Mouse (Mus musculus): ENCODE results near the gene Flrt2.
"Not testable (repeated sequence)": the region's sequence is repeated elsewhere in the genome, so short reads cannot be mapped to it uniquely, and the experiment has no call there.

Flrt2 gene

GRCm38 (mm10) chr12:95691961-95692767 lies at the start of gene Flrt2:
TSS of gene Flrt2 (plus strand) at chr12:95692226.
- DNase-seq (ENCODE audit: low spot score): peak; percentile 7

GRCm38 (mm10) chr12:95642226-95642625 lies 49.8 kb upstream of the Flrt2 start:
- DNase-seq (ENCODE audit: low spot score): no peak

- not testable (repeated sequence) for DNase-seq (ENCODE audit: low spot score)
These were observed 44.8 kb upstream of the Flrt2 start for GRCm38 (mm10) chr12:95647179-95647578.

DNA sequence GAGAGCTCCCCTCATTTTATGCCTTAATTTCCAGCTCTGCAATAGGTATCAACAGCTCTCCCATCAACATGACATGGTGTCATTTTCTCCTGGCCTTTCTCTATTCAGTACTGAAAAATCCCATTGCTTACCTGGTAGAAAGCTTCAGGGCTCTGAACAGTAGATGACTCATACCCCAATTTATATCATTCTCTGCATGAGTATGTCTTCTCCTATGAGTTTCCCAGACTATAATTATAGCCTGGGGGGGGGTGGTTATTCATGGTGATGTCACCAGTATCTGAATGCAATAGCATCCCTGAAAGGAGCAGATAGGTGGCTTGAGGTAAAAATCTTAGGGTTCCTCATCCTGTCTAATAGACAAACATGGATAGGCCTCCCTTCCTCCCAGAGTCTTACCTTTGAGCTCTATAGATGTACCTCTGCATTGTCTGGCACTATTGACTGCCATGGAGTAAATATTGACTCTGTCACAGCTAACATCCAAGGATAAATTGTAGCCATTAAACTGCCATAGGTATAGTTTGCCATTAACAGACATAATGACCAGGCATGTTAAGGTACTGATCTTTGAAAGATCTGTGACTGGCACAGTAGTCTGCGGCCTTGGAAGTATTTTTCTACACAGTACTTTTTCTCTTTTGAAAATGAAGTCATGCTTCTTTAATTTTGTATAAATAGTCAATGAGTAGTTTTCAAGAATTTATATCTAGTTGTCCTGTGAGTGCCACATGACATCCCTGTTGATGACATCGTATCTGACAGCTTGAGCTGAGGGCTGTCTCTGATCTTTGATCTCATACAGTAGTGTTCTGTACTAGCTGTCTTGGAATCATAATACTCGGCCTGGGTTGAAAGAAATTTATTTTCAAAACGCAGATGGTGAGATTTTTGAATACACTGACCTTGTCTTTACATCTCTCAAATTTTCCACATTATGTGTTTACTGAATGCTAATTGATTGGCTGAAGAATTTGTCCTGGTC lies 39.6 kb upstream of the Flrt2 start:
- no peak for DNase-seq (ENCODE audit: low spot score)

GRCm38 (mm10) chr12:95656594-95656993 lies 35.4 kb upstream of the Flrt2 start:
- no peak for DNase-seq (ENCODE audit: low spot score)

- no peak for DNase-seq (ENCODE audit: low spot score)
These were observed 24.7 kb upstream of the Flrt2 start for GRCm38 (mm10) chr12:95667296-95667695.

- DNase-seq (ENCODE audit: low spot score): no peak
These were observed 16.3 kb upstream of the Flrt2 start for GRCm38 (mm10) chr12:95675711-95676110.

DNA sequence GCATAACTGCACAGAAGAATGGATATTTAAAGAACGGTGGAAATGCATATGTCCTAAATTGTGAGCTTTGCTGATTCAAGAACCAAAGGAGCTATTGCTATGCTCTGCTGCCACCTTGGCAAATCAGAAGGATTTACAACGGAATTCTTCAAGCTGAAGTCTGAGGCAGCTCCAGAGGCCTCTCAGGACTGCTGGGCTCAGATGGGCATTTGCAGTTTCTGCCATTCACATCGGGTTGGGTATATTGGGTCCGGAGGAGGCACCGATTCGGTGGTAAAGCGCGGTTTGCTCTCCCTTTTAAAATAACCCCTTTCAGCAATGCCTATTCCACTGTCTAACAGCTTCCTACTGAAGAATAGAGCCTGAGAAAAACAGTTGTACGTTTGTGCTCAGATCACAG lies 1.2 kb upstream of the Flrt2 start:
- no peak for DNase-seq (ENCODE audit: low spot score)

DNA sequence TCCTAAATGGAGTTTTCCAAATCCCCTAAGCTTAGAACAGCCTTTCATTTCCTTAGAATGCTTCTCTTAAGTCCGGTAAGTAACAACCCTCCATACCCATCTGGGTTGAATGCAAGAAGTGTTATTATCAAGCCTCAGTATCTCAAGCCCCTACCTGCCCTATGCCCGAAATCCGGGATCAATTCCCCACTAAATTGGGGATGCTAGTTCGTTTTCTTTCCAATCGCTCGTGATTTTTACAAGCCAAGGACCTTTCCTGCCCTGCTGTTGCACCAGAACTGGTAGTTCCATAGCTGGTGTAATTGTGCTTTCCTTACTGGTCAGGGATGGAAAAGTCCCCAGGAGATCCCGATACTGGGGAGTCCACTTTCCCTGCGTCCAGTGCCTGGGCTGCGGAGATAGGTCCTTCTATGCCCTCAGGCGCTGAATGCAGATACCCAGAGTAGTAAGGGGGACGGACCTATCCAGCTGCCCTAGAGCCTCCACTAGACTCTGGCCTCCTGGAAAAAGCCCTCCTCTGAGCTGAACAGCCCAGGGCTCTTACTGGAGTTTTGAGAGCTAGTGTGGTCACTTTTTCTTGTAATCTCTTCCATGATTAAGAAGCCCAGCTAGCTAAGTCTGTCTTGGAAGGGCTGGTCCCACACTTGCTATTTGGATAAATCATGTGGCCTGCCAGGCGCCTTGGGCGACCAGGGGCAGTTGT lies 1.1 kb downstream of the Flrt2 start:
- DNase-seq (ENCODE audit: low spot score): peak; percentile 3

DNA sequence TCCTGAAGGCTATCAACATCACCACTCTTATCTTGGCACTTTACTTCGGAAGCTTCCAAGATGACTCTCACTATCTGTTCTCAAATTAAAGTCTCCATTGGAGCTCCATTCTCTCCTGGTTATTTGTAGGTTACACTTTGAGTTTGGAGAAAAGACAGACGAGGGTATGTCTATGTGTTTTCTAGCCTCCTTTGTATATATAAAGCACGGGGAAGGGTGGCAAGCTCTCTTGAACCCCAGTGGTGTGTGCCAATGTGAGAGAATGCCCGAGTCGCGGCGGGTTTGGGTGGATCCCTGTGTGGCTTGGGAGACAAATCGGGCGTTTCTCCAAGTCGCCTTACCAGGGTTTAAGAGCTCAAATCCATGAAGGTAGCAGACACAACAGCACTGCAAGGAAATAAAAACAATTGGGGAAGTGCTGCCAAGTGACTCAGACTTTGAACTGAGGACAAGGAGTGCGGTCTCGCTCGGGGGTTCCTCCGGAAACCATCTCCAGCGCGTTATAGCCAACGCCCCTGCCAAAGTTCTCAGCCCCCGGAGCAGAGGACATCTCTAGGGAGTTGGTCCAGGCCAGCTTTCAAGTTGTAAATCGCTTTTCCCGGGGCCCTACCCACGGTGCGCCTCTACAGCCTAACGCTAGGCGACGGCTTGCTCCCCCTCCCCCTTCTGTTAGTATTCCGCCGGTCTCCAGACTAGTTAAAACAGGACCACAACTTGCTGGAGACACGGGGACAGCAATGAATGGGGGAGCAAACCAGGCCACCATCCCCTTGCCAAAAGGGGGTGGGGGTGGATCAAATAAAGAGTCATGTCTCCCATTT lies 1.8 kb downstream of the Flrt2 start:
- DNase-seq (ENCODE audit: low spot score): peak; percentile 31

DNA sequence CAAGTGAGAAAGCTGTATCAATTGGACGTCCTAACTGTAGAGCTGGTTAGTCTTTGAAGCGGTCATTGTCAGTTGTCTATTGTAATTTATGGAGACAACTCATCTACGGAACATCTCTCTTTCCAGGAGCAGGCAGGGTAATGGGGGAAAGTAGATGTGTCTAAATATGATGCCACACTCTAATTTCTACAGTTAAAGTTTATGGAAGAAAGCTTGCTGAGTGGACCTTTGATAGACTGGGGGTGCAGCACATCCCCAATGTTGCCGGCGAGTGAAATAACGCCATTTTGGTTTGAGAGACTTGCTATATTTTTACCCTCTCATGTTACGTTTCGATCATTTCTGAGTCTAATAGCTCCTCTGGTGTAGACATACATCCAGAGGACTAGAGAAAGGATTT lies 2.5 kb downstream of the Flrt2 start:
- DNase-seq (ENCODE audit: low spot score): no peak

DNA sequence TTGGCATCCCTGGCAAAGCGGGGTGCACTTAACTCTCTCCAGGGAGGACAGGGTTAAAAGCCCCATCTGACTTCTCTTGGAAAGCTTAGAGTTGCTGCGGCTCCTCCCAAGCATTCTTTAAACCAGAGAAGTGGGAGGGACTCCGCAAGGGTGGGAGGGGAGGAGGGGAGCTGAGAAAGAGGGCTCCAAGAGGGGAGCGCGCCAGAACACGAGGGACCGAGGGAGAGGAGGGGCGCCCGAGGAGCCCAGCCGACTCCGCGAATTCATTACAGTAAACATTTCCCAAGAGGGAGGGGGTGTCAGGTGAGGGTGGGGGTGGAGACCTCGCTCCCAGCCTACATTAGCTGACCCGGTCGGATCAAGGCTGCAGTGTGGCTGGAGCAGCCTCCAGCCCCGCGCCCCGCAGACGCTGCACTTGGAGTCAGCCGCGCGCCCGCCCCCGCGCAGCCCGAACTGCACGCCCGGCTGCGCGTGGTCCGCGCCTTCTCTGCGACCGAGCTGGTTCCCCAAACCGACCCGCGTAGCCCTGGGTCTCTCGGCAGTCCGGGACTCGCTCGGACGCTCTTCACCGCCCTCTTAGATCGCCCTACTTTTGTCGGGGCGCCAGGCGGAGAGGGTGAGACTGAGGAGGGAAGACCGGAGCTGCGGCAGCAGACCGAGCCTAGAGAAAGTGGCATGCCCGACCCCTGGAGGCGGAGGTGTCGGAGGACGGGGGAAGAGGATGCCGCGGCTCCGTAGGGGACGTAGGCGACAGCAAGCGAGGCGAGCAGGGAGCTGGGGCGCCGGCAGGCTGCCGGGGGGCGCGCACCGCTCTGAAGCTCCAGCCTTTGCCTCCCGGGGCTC lies 3.2 kb downstream of the Flrt2 start:
- DNase-seq (ENCODE audit: low spot score): peak; percentile 62

- DNase-seq (ENCODE audit: low spot score): no peak
These were observed 4.0 kb downstream of the Flrt2 start for GRCm38 (mm10) chr12:95695834-95696521.

DNA sequence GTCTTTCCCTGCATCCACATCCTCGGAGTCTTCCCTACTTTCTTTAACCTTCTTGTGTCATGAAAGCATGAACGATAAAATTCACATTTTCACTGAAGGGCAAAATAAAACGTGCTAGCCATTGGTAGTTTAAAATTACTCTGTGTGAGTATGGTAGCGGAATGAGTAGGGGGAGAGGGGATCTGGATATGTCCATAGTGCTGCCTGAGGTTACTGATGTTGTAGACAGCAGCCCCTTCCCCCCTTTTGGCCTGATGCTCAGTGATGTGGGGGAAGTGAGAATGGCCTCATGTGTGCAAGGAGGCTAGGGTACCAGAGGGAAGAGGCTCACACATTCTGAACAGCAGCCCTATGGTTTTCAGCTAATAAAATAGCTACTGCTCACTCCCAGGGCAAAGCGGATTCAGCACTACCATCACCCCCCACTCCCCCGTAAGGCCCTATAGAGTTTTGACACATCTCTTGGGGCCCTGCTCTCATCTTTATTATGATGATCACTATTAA lies 4.5 kb downstream of the Flrt2 start:
- no peak for DNase-seq (ENCODE audit: low spot score)

GRCm38 (mm10) chr12:95698556-95698955 lies 6.5 kb downstream of the Flrt2 start:
- no peak for DNase-seq (ENCODE audit: low spot score)

DNA sequence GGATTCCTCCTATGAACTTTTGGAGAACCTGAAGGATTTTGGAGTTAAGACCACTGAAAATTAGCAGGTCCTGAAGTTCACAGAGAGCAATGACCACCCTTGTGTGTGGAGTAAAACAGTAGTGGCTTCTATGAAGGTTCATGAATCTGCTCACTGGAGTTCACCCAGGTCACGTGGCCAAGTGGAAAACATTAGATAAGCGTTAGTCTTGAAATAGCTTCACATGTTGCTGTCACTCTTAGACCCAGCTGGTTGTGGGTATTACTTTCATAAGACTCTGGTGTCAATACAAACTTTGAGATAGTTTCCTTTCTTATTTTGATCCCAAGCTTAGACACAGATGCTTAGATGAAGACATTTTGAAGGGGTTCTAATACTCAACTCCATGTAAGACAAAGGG lies 8.7 kb downstream of the Flrt2 start:
- DNase-seq (ENCODE audit: low spot score): no peak

- DNase-seq (ENCODE audit: low spot score): no peak
These were observed 9.6 kb downstream of the Flrt2 start for GRCm38 (mm10) chr12:95701580-95701979.

- DNase-seq (ENCODE audit: low spot score): no peak
These were observed 13.0 kb downstream of the Flrt2 start for GRCm38 (mm10) chr12:95705006-95705405.

- no peak for DNase-seq (ENCODE audit: low spot score)
These were observed 31.2 kb downstream of the Flrt2 start for GRCm38 (mm10) chr12:95723265-95723664.

- no peak for DNase-seq (ENCODE audit: low spot score)
These were observed 42.0 kb downstream of the Flrt2 start for GRCm38 (mm10) chr12:95734075-95734474.
